Mouse (Mus musculus): Measurements from ENCODE around the gene Rab3a.

GRCm38 (mm10) chr8:70801156-70801555 is 46.7 kb downstream of the Rab3a start:
- no peak for TF ChIP-seq CTCF (IDR thresholded peaks at IDR 0.05; ENCODE audit: low read depth)
- no peak for TF ChIP-seq EP300 (optimal IDR thresholded peaks at IDR 0.05)

All from stomach, postnatal 0 days (tissue).